Mouse (Mus musculus): ENCODE measurements around the gene Tnfrsf13b. TPM values are rescaled to one million over a fixed set of nuclear protein-coding genes. Genes with fewer than 3 reads are reported as not detected.

Gene Tnfrsf13b
- polyA plus RNA-seq, 1 experiment from 2014 or later = 0.48 TPM

- no peak for ATAC-seq
- Histone ChIP-seq H3K4me2 (no peak overlapping the region), H3K27ac (no peak overlapping the region), H3K9ac (no peak overlapping the region), H3K4me1 (no peaks in the 10 kb centered on the region), H3K9me3 (replicated peaks) (no peaks in the 10 kb centered on the region), H3K27me3 (no peaks in the 10 kb centered on the region), H3K4me3 (no peak overlapping the region), H3K36me3 (ENCODE audit: poor library complexity, severe bottlenecking) (no peaks in the 10 kb centered on the region)
- 81% methylated on average over 2 of the region's 2 CpGs for WGBS
Observed at GRCm38 (mm10) chr11:61132943-61133342, 6.4 kb downstream of the Tnfrsf13b start.

DNA sequence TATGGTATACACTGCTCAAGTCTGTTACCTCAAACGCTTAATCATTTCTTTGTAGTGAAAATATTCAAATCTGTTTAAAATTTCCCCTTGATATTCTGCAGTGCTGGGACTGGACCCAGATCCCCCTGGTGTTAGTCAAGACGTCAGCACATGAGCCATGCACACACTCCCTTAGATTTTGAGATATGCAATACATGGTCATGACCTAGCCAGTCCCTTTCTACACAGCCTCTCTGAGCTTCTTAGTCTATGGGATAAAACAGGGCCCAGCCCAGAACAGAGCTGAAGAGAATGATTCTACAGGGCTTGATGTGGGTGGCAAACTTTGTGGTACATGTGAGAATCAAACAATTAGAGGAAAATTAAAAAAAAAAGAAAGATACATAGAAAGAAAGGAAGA, 15.1 kb downstream of the Tnfrsf13b start:
- ATAC-seq = no peak
- Histone ChIP-seq H3K4me3 (no peak overlapping the region), H3K9me3 (replicated peaks) (no peaks in the 10 kb centered on the region), H3K27ac (no peak overlapping the region), H3K9ac (no peak overlapping the region), H3K27me3 (0 out of 2 replicates have a peak, but pooled peaks cover 8% of the 10 kb centered on the region), H3K36me3 (ENCODE audit: poor library complexity, severe bottlenecking) (no peaks in the 10 kb centered on the region), H3K4me2 (no peak overlapping the region), H3K4me1 (0 out of 2 replicates have a peak, but pooled peaks cover under 1% of the 10 kb centered on the region)
- 73% methylated on average over 2 of the region's 2 CpGs for WGBS

- no peaks in the 10 kb centered on the region for H3K36me3 ChIP-seq (ENCODE audit: poor library complexity, severe bottlenecking)
- no peak overlapping the region for H3K4me3 ChIP-seq
- peaks cover 6% of the 10 kb centered on the region for H3K4me1 ChIP-seq
- H3K27me3 ChIP-seq = 0 out of 2 replicates have a peak, but pooled peaks cover 13% of the 10 kb centered on the region
- H3K9me3 ChIP-seq (replicated peaks) = no peaks in the 10 kb centered on the region
- H3K27ac ChIP-seq = no peak overlapping the region
- H3K4me2 ChIP-seq = no peak overlapping the region
- H3K9ac ChIP-seq = no peak overlapping the region
- ATAC-seq = no peak
- WGBS = 75% methylated on average over 3 of the region's 3 CpGs
Observed at GRCm38 (mm10) chr11:61142262-61142661, 15.7 kb downstream of the Tnfrsf13b start.

DNA sequence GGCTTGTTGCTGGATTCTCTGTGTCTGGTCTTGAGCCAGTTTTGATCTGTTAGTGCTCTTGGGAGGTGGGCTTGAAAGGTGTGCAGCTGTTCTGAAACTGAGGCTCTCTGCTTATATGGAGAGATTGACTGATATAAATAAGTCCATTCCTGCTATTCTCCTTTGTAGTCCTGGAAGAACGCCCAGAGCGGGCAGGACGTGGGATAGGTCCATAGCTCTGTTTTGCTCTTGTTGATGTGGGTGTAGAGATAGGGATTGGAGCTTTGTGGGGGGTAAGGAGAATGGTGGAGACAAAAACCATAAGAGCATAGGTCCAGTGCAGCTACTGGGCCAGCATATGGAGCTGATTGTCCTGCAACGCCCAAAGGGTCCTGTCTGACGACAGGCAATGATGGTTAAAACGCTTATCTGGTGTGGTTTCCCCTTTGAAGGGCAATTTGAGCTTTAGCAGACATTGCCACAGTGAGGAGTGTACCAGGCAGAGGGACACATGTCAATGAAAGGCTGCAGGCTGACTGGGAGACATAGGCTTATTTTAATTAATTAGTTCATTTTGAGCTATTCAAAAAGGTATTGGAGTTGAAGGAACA, 16.5 kb downstream of the Tnfrsf13b start:
- H3K27ac ChIP-seq = no peak overlapping the region
- H3K4me1 ChIP-seq = peaks cover 11% of the 10 kb centered on the region
- H3K36me3 ChIP-seq (ENCODE audit: poor library complexity, severe bottlenecking) = no peaks in the 10 kb centered on the region
- H3K4me3 ChIP-seq = no peak overlapping the region
- no peak overlapping the region for H3K9ac ChIP-seq
- H3K9me3 ChIP-seq (replicated peaks) = no peaks in the 10 kb centered on the region
- ATAC-seq = no peak
- H3K27me3 ChIP-seq = peaks cover 18% of the 10 kb centered on the region; the same call in 1 of the 2 replicates
- 77% methylated on average over 6 of the region's 6 CpGs for WGBS
- no peak overlapping the region for H3K4me2 ChIP-seq

GRCm38 (mm10) chr11:61143564-61144469, 17.3 kb downstream of the Tnfrsf13b start:
- H3K27ac ChIP-seq = no peak overlapping the region
- no peaks in the 10 kb centered on the region for H3K36me3 ChIP-seq (ENCODE audit: poor library complexity, severe bottlenecking)
- no peaks in the 10 kb centered on the region for H3K9me3 ChIP-seq (replicated peaks)
- WGBS = 77% methylated on average over 7 of the region's 7 CpGs
- H3K4me3 ChIP-seq = no peak overlapping the region
- H3K4me2 ChIP-seq = no peak overlapping the region
- H3K4me1 ChIP-seq = peaks cover 11% of the 10 kb centered on the region
- no peak for ATAC-seq
- H3K9ac ChIP-seq = no peak overlapping the region
- peaks cover 23% of the 10 kb centered on the region; the same call in 1 of the 2 replicates for H3K27me3 ChIP-seq

DNA sequence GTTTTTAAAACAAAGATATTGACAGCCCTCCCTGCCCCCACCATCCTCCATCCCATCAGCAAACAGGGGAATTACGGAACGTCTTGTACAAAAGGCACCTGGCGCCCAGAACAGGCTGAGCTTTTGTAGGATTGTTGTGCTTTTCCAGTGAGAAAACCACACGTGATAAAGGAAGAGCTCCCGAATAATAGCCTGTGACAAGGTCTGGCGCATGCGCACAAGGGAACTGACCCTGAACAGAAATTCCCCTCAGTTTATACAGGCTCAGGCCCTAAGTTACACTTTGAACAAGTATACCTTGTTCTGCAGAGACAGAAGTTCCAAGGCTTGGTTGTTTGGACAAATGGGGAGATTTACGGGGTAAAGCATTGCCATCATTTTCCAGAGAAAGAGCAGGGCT, 19.0 kb downstream of the Tnfrsf13b start:
- Histone ChIP-seq H3K9me3 (replicated peaks) (no peaks in the 10 kb centered on the region), H3K9ac (no peak overlapping the region), H3K27ac (no peak overlapping the region), H3K27me3 (peaks cover 24% of the 10 kb centered on the region; the same call in 1 of the 2 replicates), H3K4me1 (peaks cover 11% of the 10 kb centered on the region), H3K4me2 (no peak overlapping the region), H3K36me3 (ENCODE audit: poor library complexity, severe bottlenecking) (0 out of 2 replicates have a peak, but pooled peaks cover 3% of the 10 kb centered on the region), H3K4me3 (no peak overlapping the region)
- 52% methylated on average over 8 of the region's 8 CpGs for WGBS
- ATAC-seq = no peak

DNA sequence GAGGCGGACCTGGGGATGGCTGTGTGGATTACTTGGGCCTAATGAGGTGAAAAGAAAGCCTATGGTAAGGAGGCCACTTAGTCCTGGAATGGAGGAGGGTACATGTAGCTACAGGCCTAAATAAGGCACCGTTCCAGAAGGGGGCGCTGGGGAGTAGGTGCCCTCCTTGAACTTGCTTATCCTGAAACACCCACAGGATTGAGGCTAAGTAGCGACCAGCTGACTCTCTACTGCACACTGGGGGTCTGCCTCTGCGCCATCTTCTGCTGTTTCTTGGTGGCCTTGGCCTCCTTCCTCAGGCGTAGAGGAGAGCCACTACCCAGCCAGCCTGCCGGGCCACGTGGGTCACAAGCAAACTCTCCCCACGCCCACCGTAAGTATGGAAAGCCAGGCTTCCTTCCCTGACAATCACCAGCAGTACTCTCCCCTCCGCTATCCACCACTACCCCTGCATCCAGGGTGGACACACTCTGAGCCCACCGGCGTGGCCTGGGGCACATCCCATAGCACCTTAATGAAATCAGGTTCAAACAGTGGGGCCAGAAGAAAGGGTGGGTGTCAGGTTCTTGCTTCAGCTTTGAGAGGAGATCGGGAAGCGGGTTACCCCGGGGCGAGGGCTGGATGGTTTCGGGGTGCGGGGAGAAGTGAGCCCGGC, 20.2 kb downstream of the Tnfrsf13b start:
- 13% methylated on average over 20 of the region's 20 CpGs for WGBS
- Histone ChIP-seq H3K9ac (peak overlapping the region; percentile 66), H3K4me3 (peak overlapping the region; percentile 39), H3K36me3 (ENCODE audit: poor library complexity, severe bottlenecking) (peaks cover 13% of the 10 kb centered on the region), H3K4me2 (peak overlapping the region; percentile 79), H3K4me1 (peaks cover 11% of the 10 kb centered on the region), H3K27me3 (peaks cover 24% of the 10 kb centered on the region; the same call in 1 of the 2 replicates), H3K27ac (no peak overlapping the region), H3K9me3 (replicated peaks) (no peaks in the 10 kb centered on the region)
- ATAC-seq = peak; percentile 38; the same call in 1 of the 2 replicates

- 5% methylated on average over 32 of the region's 32 CpGs for WGBS
- peak overlapping the region; percentile 39 for H3K4me3 ChIP-seq
- H3K27me3 ChIP-seq = peaks cover 24% of the 10 kb centered on the region; the same call in 1 of the 2 replicates
- peaks cover 11% of the 10 kb centered on the region for H3K4me1 ChIP-seq
- no peak overlapping the region for H3K27ac ChIP-seq
- no peaks in the 10 kb centered on the region for H3K9me3 ChIP-seq (replicated peaks)
- peaks cover 18% of the 10 kb centered on the region for H3K36me3 ChIP-seq (ENCODE audit: poor library complexity, severe bottlenecking)
- peak overlapping the region; percentile 66 for H3K9ac ChIP-seq
- peak; percentile 53; the same call in 1 of the 2 replicates for ATAC-seq
- peak overlapping the region; percentile 79 for H3K4me2 ChIP-seq
Observed at GRCm38 (mm10) chr11:61147300-61147683, 20.7 kb downstream of the Tnfrsf13b start.

GRCm38 (mm10) chr11:61150233-61151001, 23.9 kb downstream of the Tnfrsf13b start:
- Histone ChIP-seq H3K36me3 (ENCODE audit: poor library complexity, severe bottlenecking) (peaks cover 49% of the 10 kb centered on the region), H3K4me1 (peaks cover 11% of the 10 kb centered on the region), H3K9me3 (replicated peaks) (no peaks in the 10 kb centered on the region), H3K27ac (no peak overlapping the region), H3K4me2 (no peak overlapping the region), H3K4me3 (no peak overlapping the region), H3K27me3 (peaks cover 24% of the 10 kb centered on the region; the same call in 1 of the 2 replicates), H3K9ac (no peak overlapping the region)
- WGBS = 76% methylated on average over 6 of the region's 6 CpGs
- ATAC-seq = no peak

DNA sequence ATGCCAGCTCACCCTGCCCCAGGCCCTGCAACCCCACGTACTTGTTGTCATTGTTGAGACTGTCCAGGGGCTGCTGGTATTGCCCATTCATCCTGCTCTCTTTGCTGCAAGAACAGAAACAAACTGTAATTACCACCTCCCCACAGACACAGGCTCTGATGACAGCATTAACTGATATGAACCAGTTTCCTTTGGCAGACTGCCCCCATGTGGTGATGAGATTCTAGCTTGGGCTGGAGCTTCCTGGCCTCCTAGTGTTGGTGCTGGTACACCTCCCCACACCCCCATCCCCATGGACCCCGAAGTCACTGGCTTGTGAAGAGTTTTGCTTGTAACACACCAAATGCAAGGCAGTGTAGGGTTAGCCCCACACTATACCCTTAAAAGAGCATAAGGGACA, 29.2 kb downstream of the Tnfrsf13b start:
- no peak overlapping the region for H3K9ac ChIP-seq
- no peak for ATAC-seq
- H3K36me3 ChIP-seq (ENCODE audit: poor library complexity, severe bottlenecking) = peaks cover 100% of the 10 kb centered on the region

GRCm38 (mm10) chr11:61158141-61158540, 31.6 kb downstream of the Tnfrsf13b start:
- H3K4me3 ChIP-seq = no peak overlapping the region
- H3K27me3 ChIP-seq = no peaks in the 10 kb centered on the region
- no peak overlapping the region for H3K4me2 ChIP-seq
- H3K4me1 ChIP-seq = no peaks in the 10 kb centered on the region
- no peaks in the 10 kb centered on the region for H3K9me3 ChIP-seq (replicated peaks)
- H3K27ac ChIP-seq = no peak overlapping the region
- 73% methylated on average over 3 of the region's 3 CpGs for whole genome bisulfite sequencing
- ATAC-seq = no peak
- H3K36me3 ChIP-seq (ENCODE audit: poor library complexity, severe bottlenecking) = peaks cover 100% of the 10 kb centered on the region
- no peak overlapping the region for H3K9ac ChIP-seq

More for the DNA sequence above, 29.2 kb downstream of the Tnfrsf13b start:
- no peaks in the 10 kb centered on the region for H3K27me3 ChIP-seq
- H3K4me1 ChIP-seq = no peaks in the 10 kb centered on the region
- no peak overlapping the region for H3K27ac ChIP-seq
- no peak overlapping the region for H3K4me3 ChIP-seq
- no peak overlapping the region for H3K4me2 ChIP-seq
- no peaks in the 10 kb centered on the region for H3K9me3 ChIP-seq (replicated peaks)
- 93% methylated on average over 2 of the region's 2 CpGs for WGBS
